Mouse (Mus musculus) G1E (cell line): ENCODE measurements around the gene Grk2.

ENCODE experiments used
- CTCF ChIP-seq: IDR thresholded peaks from 2 replicates; pipeline ENCODE4 v1.5.1; 2012; ENCODE audit warnings: low read depth, low read length, inconsistent platforms, mixed read lengths
- GATA1 ChIP-seq: IDR thresholded peaks from 2 replicates; pipeline ENCODE4 v1.6.1; 2012; ENCODE audit warnings: borderline replicate concordance, low read length, inconsistent platforms, mixed read lengths
- POLR2AphosphoS5 ChIP-seq: IDR thresholded peaks from 2 replicates; pipeline ENCODE4 v1.6.1; 2012; ENCODE audit warnings: low read depth, low read length, inconsistent platforms; ENCODE audit not compliant: insufficient replicate concordance
- TAL1 ChIP-seq: conservative IDR thresholded peaks from 2 replicates; pipeline ENCODE4 v1.6.1; 2012; ENCODE audit warnings: low read depth, low read length, inconsistent platforms, mixed read lengths

DNA sequence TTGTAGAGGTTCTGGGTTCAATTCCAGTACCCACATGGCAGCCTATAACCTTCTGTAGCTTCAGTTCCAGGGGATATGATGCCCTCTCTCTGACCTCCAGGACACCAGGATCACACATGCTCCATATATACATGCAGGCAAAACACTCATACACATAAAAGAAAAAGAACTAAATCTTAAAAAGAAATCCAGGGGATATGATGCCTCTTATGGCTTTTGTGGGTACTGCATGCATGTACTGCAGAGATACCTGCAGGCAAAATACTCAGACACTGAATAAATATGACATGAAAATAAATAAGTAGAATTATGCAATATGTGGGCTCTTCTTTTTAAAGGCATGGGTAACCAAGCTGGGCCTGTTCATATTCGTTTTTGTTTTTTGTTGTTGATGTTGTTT, 59.0 kb downstream of the Grk2 start:
- TF ChIP-seq TAL1 (no peak), CTCF (no peak), GATA1 (no peak), POLR2AphosphoS5 (no peak)
